Mouse (Mus musculus): ENCODE data around the gene Mei4. TPM values are rescaled to one million over a fixed set of nuclear protein-coding genes. Genes with fewer than 3 reads are reported as not detected.

The Mei4 gene
- polyA plus RNA-seq, 1 experiment: not detected

GRCm38 (mm10) chr9:82114865-82115264, 251.4 kb downstream of the Mei4 start:
- 90% methylated on average over 2 of the region's 2 CpGs for WGBS
- no peak for DNase-seq (ENCODE audit: low read depth, low spot score)

- no peak for DNase-seq (ENCODE audit: low read depth, low spot score)
These were observed 272.6 kb downstream of the Mei4 start for GRCm38 (mm10) chr9:82136119-82136518.

- DNase-seq (ENCODE audit: low read depth, low spot score): no peak
- 60% methylated on average over 9 of the region's 9 CpGs for WGBS
These were observed 296.7 kb downstream of the Mei4 start for GRCm38 (mm10) chr9:82160143-82160542.

GRCm38 (mm10) chr9:82162415-82162814, 298.9 kb downstream of the Mei4 start:
- no peak for DNase-seq (ENCODE audit: low read depth, low spot score)
- WGBS: 11% methylated on average over 4 of the region's 4 CpGs

- WGBS: 53% methylated on average over 1 of the region's 1 CpGs
- DNase-seq (ENCODE audit: low read depth, low spot score): no peak
These were observed 354.5 kb downstream of the Mei4 start for GRCm38 (mm10) chr9:82217976-82218375.

- WGBS: 76% methylated on average over 7 of the region's 7 CpGs
These were observed 384.4 kb downstream of the Mei4 start for GRCm38 (mm10) chr9:82247695-82248445.

More at GRCm38 (mm10) chr9:82247695-82248445, 384.4 kb downstream of the Mei4 start:
- DNase-seq (ENCODE audit: low read depth, low spot score): no peak

Other genes starting within 250 kb of the Mei4 start
- gene Htr1b, start 229.8 kb upstream of the Mei4 start, polyA plus RNA-seq (2012; rRNA removed): 0.30 and 0.58 TPM in 2 replicates